Mouse (Mus musculus) hindbrain, postnatal 0 days (tissue): Measurements from ENCODE around the gene Ensa. TPM values are rescaled to one million over a fixed set of nuclear protein-coding genes. Genes with fewer than 3 reads are reported as not detected.

Experiments
- ATAC-seq: fragments of 200-750 bp; cut with Nextera tagmentation; 2 replicates; pipeline ENCODE4 v1.8.0; 2017; ENCODE audit warnings: mild to moderate bottlenecking, moderate TSS enrichment, moderate library complexity
- DNase-seq: peaks from one replicate; pipeline ENCODE4 v3.0.0-alpha.2; 2015; ENCODE audit warnings: low spot score
- H3K27ac ChIP-seq: fragments of 300-500 bp; sonication (generic); 2 replicates; pipeline ENCODE4 v1.5.1; 2014; ENCODE audit warnings: mild to moderate bottlenecking
- H3K27me3 ChIP-seq: fragments of 300-500 bp; sonication (generic); 2 replicates; pipeline ENCODE4 v1.6.1; 2014; ENCODE audit warnings: low read length, mixed read lengths; ENCODE audit not compliant: insufficient read depth
- H3K36me3 ChIP-seq: fragments of 300-500 bp; sonication (generic); 2 replicates; pipeline ENCODE4 v1.6.1; 2014; ENCODE audit warnings: low read length, mixed read lengths; ENCODE audit not compliant: insufficient read depth
- H3K4me1 ChIP-seq: fragments of 300-500 bp; sonication (generic); 2 replicates; pipeline ENCODE4 v1.6.1; 2014; ENCODE audit warnings: antibody characterized with exemption, low read length, mixed read lengths; ENCODE audit not compliant: insufficient read depth
- H3K4me2 ChIP-seq: fragments of 300-500 bp; sonication (generic); 2 replicates; pipeline ENCODE4 v1.6.1; 2014; ENCODE audit warnings: low read depth, mild to moderate bottlenecking, low read length, moderate library complexity, mixed read lengths
- H3K4me3 ChIP-seq: fragments of 300-500 bp; sonication (generic); 2 replicates; pipeline ENCODE4 v1.5.1; 2014; ENCODE audit warnings: low read length
- H3K9ac ChIP-seq: fragments of 300-500 bp; sonication (generic); replicated peaks from 2 replicates; pipeline ENCODE4 v1.6.1; 2014; ENCODE audit warnings: mild to moderate bottlenecking, low read length, moderate library complexity, mixed read lengths
- H3K9me3 ChIP-seq: fragments of 300-500 bp; sonication (generic); 2 replicates; pipeline ENCODE4 v1.6.1; 2016; ENCODE audit warnings: low read length, mixed read lengths
- CTCF ChIP-seq: IDR thresholded peaks from 2 replicates; pipeline ENCODE4 v1.5.1; 2016; ENCODE audit warnings: antibody characterized with exemption, control low read depth, low read depth
- WGBS: fragments of 180-500 bp; shearing (Covaris S2); extraction: QIAGEN DNeasy Blood & Tissue Kit; methylation state at CpG from one replicate; pipeline ENCODE4 v1.1.7; 2014; 5-methylcytosine and 5-hydroxymethylcytosine counted together
- polyA plus RNA-seq: library from polyadenylated mRNA; unstranded; fragments of >200 nt; fragmentation: Nextera tagmentation; extraction: Ambion mirVana; gene quantifications from 2 replicates; pipeline ENCODE4 v1.2.1, GENCODE M21; 2015
- total RNA-seq: library from RNA; depleted of rRNA; stranded (reverse); fragments of >200 nt; gene quantifications from 2 replicates; pipeline ENCODE4 v1.2.3, GENCODE M21; 2014

Gene Ensa
- total and polyA plus RNA-seq, 2 experiments from 2014 or later: 84.3 to 139 TPM

- H3K4me3 ChIP-seq: no peak overlapping the region
- DNase-seq: no peak
- no peaks in the 10 kb centered on the region for H3K27me3 ChIP-seq
- peak overlapping the region; percentile 79 for H3K27ac ChIP-seq
- WGBS: 50% methylated on average over 10 of the region's 10 CpGs
- no peak overlapping the region for H3K4me2 ChIP-seq
- TF ChIP-seq CTCF: no peak
- no peaks in the 10 kb centered on the region for H3K9me3 ChIP-seq
- no peaks in the 10 kb centered on the region for H3K4me1 ChIP-seq
- H3K36me3 ChIP-seq: peaks cover 5% of the 10 kb centered on the region; the same call in 1 of the 2 replicates
- no peak overlapping the region for H3K9ac ChIP-seq
- ATAC-seq: no peak
Measured at GRCm38 (mm10) chr3:95672861-95673706, 48.3 kb downstream of the Ensa start.

GRCm38 (mm10) chr3:95673707-95674211, 49.0 kb downstream of the Ensa start:
- H3K27ac ChIP-seq: peak overlapping the region; percentile 79
- no peak overlapping the region for H3K4me3 ChIP-seq
- H3K9me3 ChIP-seq: no peaks in the 10 kb centered on the region
- H3K4me1 ChIP-seq: no peaks in the 10 kb centered on the region
- 36% methylated on average over 11 of the region's 11 CpGs for WGBS
- no peak overlapping the region for H3K4me2 ChIP-seq
- peaks cover 5% of the 10 kb centered on the region; the same call in 1 of the 2 replicates for H3K36me3 ChIP-seq
- ATAC-seq (peak; percentile 30), DNase-seq (no peak)
- no peaks in the 10 kb centered on the region for H3K27me3 ChIP-seq
- no peak for TF ChIP-seq CTCF
- no peak overlapping the region for H3K9ac ChIP-seq

GRCm38 (mm10) chr3:95674236-95674635, 49.4 kb downstream of the Ensa start:
- H3K36me3 ChIP-seq: peaks cover 5% of the 10 kb centered on the region; the same call in 1 of the 2 replicates
- no peak for DNase-seq
- no peaks in the 10 kb centered on the region for H3K27me3 ChIP-seq
- no peak for TF ChIP-seq CTCF
- no peak overlapping the region for H3K4me2 ChIP-seq
- 33% methylated on average over 2 of the region's 2 CpGs for WGBS
- H3K27ac ChIP-seq: peak overlapping the region; percentile 79; the same call in 1 of the 2 replicates
- ATAC-seq: peak; percentile 28
- H3K9ac ChIP-seq: no peak overlapping the region
- H3K4me3 ChIP-seq: no peak overlapping the region
- H3K4me1 ChIP-seq: no peaks in the 10 kb centered on the region
- H3K9me3 ChIP-seq: no peaks in the 10 kb centered on the region

GRCm38 (mm10) chr3:95674812-95675211, 50.0 kb downstream of the Ensa start:
- no peaks in the 10 kb centered on the region for H3K4me1 ChIP-seq
- H3K4me3 ChIP-seq: no peak overlapping the region
- TF ChIP-seq CTCF: no peak
- H3K9ac ChIP-seq: no peak overlapping the region
- peak overlapping the region; percentile 79 for H3K27ac ChIP-seq
- H3K27me3 ChIP-seq: no peaks in the 10 kb centered on the region
- no peak overlapping the region for H3K4me2 ChIP-seq
- no peaks in the 10 kb centered on the region for H3K9me3 ChIP-seq
- DNase-seq: no peak
- ATAC-seq: no peak
- peaks cover 5% of the 10 kb centered on the region; the same call in 1 of the 2 replicates for H3K36me3 ChIP-seq
- 21% methylated on average over 6 of the region's 6 CpGs for WGBS

- Histone ChIP-seq H3K27ac (peak overlapping the region; percentile 79), H3K36me3 (peaks cover 5% of the 10 kb centered on the region; the same call in 1 of the 2 replicates), H3K4me3 (no peak overlapping the region), H3K4me1 (no peaks in the 10 kb centered on the region), H3K27me3 (no peaks in the 10 kb centered on the region), H3K9me3 (no peaks in the 10 kb centered on the region), H3K4me2 (0 out of 2 replicates have a peak overlapping the region, but pooled peaks have one; percentile 3), H3K9ac (no peak overlapping the region)
- ATAC-seq (peak; percentile 43; the same call in 1 of the 2 replicates), DNase-seq (peak; percentile 82)
- TF ChIP-seq CTCF: peak; percentile 84
- WGBS: 24% methylated on average over 7 of the region's 8 CpGs
Measured at GRCm38 (mm10) chr3:95675301-95676092, 50.7 kb downstream of the Ensa start.

GRCm38 (mm10) chr3:95676745-95677419, 52.1 kb downstream of the Ensa start:
- 59% methylated on average over 15 of the region's 15 CpGs for WGBS
- DNase-seq (peak; percentile 56), ATAC-seq (no peak)
- no peaks in the 10 kb centered on the region for H3K9me3 ChIP-seq
- no peak overlapping the region for H3K9ac ChIP-seq
- H3K4me2 ChIP-seq: no peak overlapping the region
- peak; percentile 80 for TF ChIP-seq CTCF
- no peaks in the 10 kb centered on the region for H3K27me3 ChIP-seq
- peaks cover 5% of the 10 kb centered on the region; the same call in 1 of the 2 replicates for H3K36me3 ChIP-seq
- H3K4me1 ChIP-seq: no peaks in the 10 kb centered on the region
- H3K27ac ChIP-seq: no peak overlapping the region
- no peak overlapping the region for H3K4me3 ChIP-seq
